ENCODE assay signal across 9 mouse cellular contexts in the genomic region with DNA sequence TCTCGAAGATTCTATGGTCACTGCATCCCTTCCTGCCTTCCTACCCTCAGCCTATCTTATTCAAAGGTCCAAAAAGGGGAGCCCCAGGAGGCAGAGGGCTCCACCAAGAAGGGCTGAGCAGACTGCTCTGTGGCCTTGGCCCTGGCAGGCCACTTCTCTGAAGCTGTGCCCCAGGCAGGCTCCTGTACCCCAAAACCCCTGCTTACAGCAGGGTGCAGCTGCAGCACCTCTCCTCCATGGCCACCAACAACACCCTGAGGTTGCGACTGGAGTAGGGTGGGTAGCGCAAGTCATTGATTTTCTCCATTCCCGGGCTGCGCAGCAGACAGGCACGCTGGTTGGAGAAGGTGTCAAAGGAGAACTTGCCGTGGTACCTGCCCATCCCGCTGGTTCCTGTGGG. TPM values are rescaled to one million over a fixed set of nuclear protein-coding genes. Genes with fewer than 3 reads are reported as not detected.
DNase-seq lines count a peak whose midpoint lies in the region; ATAC-seq and TF ChIP-seq lines count a peak whose summit lies in the region.
"Had no signal": no experiment of that assay in that cellular context is flagged by ENCODE, and none has a peak within 500 bp of the region (broad histone marks: within the 10 kb centered on the region; RNA-seq: fewer than 3 reads in every experiment).

No protein-coding gene starts in this region.

- peaks cover 5% of the 10 kb centered on the region; the same call in 1 of the 2 replicates for H3K4me1 ChIP-seq in kidney, adult 2 months (ENCODE audit: control insufficient read depth, insufficient read depth, low read length)
- peaks cover 56% of the 10 kb centered on the region for H3K4me1 ChIP-seq in bone marrow macrophage, adult 2 months (ENCODE audit: control insufficient read depth, insufficient read depth, low read length)
- H3K4me1 ChIP-seq in hindbrain, embryonic 13.5 days (replicated peaks): peaks cover 28% of the 10 kb centered on the region
- H3K4me1 ChIP-seq in midbrain, embryonic 13.5 days (replicated peaks): peaks cover 18% of the 10 kb centered on the region

- TF ChIP-seq POLR2A in kidney, adult 2 months (IDR thresholded peaks at IDR 0.05; ENCODE audit: low read depth, low read length): no peak
- no peak for TF ChIP-seq POLR2A in bone marrow macrophage, adult 2 months (IDR thresholded peaks at IDR 0.05; ENCODE audit: borderline replicate concordance, low read depth, low read length)

- no peak for ATAC-seq in hindbrain, embryonic 13.5 days (ENCODE audit: low FRiP score)
- no peak for ATAC-seq in midbrain, embryonic 13.5 days

- no peaks in the 10 kb centered on the region; the same call in 1 of the 2 replicates for H3K36me3 ChIP-seq in kidney, adult 2 months (ENCODE audit: control insufficient read depth, insufficient read depth, low read length)
- peaks cover 25% of the 10 kb centered on the region for H3K36me3 ChIP-seq in hindbrain, embryonic 13.5 days
- H3K36me3 ChIP-seq in midbrain, embryonic 13.5 days: peaks cover 24% of the 10 kb centered on the region

- no peak overlapping the region for H3K27ac ChIP-seq in kidney, adult 2 months (ENCODE audit: insufficient read depth, low read depth, low read length)
- H3K27ac ChIP-seq in bone marrow macrophage, adult 2 months (ENCODE audit: insufficient read depth, low read depth, low read length): peak overlapping the region; percentile 90
- 0 out of 2 replicates have a peak overlapping the region, but pooled peaks have one; percentile 75 for H3K27ac ChIP-seq in hindbrain, embryonic 13.5 days
- H3K27ac ChIP-seq in midbrain, embryonic 13.5 days: no peak overlapping the region

- no peak for DNase-seq in kidney, adult 2 months
- DNase-seq in kidney, adult 11 months: no peak
- no peak for DNase-seq in retina, embryonic 14.5 days (ENCODE audit: low spot score)
- no peak for DNase-seq in gastrocnemius, adult 18-20 months (ENCODE audit: low spot score)
- no peak for DNase-seq in spleen, adult 18-20 months
- DNase-seq: right cerebral cortex, adult 18-20 months had no signal

- no peaks in the 10 kb centered on the region for H3K27me3 ChIP-seq in kidney, adult 2 months (replicated peaks; ENCODE audit: control insufficient read depth, insufficient read depth, low read length)
- no peaks in the 10 kb centered on the region for H3K27me3 ChIP-seq in hindbrain, embryonic 13.5 days
- no peaks in the 10 kb centered on the region for H3K27me3 ChIP-seq in midbrain, embryonic 13.5 days

- no peaks in the 10 kb centered on the region for H3K9me3 ChIP-seq in hindbrain, embryonic 13.5 days
- H3K9me3 ChIP-seq in midbrain, embryonic 13.5 days: no peaks in the 10 kb centered on the region

- peak overlapping the region; percentile 61 for H3K4me3 ChIP-seq in kidney, adult 2 months (ENCODE audit: insufficient read depth, low read depth, low read length)
- peak overlapping the region; percentile 73 for H3K4me3 ChIP-seq in bone marrow macrophage, adult 2 months (ENCODE audit: insufficient read depth, low read length)
- peak overlapping the region; percentile 55 for H3K4me3 ChIP-seq in hindbrain, embryonic 13.5 days
- H3K4me3 ChIP-seq in midbrain, embryonic 13.5 days (replicated peaks): peak overlapping the region; percentile 69

- WGBS in kidney, adult 2 months: 84% methylated on average over 8 of the region's 8 CpGs
- WGBS in hindbrain, embryonic 13.5 days: 87% methylated on average over 8 of the region's 8 CpGs
- 89% methylated on average over 8 of the region's 8 CpGs for WGBS in midbrain, embryonic 13.5 days

- peak overlapping the region; percentile 76 for H3K4me2 ChIP-seq in hindbrain, embryonic 13.5 days
- peak overlapping the region; percentile 64 for H3K4me2 ChIP-seq in midbrain, embryonic 13.5 days (replicated peaks)

- H3K9ac ChIP-seq in hindbrain, embryonic 13.5 days: peak overlapping the region; percentile 66
- H3K9ac ChIP-seq in midbrain, embryonic 13.5 days (replicated peaks): peak overlapping the region; percentile 61

- no peak for TF ChIP-seq CTCF in kidney, adult 2 months (conservative IDR thresholded peaks at IDR 0.05; ENCODE audit: insufficient read depth, insufficient read length, low read depth, low read length)
- TF ChIP-seq CTCF in bone marrow macrophage, adult 2 months (IDR thresholded peaks at IDR 0.05; ENCODE audit: low read depth, low read length): no peak

RNA-seq across cellular contexts. Expression of a gene that starts 1.1 kb away (rescaled TPM):
- polyA plus RNA-seq in kidney, adult 2 months (2012; rRNA removed): 678 and 742 TPM in 2 replicates
- polyA plus RNA-seq in bone marrow macrophage, adult 2 months (2012; ENCODE audit: insufficient read depth, insufficient read length, missing spikeins): 80.5 and 85.1 TPM in 2 replicates
- 261 and 264 TPM in 2 replicates for polyA plus RNA-seq in hindbrain, embryonic 13.5 days (2015; fragmentation: Nextera tagmentation; extraction: Ambion mirVana)
- polyA plus RNA-seq in midbrain, embryonic 13.5 days (2015; fragmentation: Nextera tagmentation; extraction: Ambion mirVana): 232 TPM in 2 replicates
- 100 to 1,000 TPM; 257 to 270 TPM for total RNA-seq in gastrocnemius, adult 18-20 months (2021)

RNA-seq across cellular contexts. Expression of a gene that starts 6.8 kb away (rescaled TPM):
- 69.2 and 71.2 TPM in 2 replicates for polyA plus RNA-seq in kidney, adult 2 months (2012; rRNA removed)
- 488 and 518 TPM in 2 replicates for polyA plus RNA-seq in bone marrow macrophage, adult 2 months (2012; ENCODE audit: insufficient read depth, insufficient read length, missing spikeins)
- 15.0 and 15.8 TPM in 2 replicates for polyA plus RNA-seq in hindbrain, embryonic 13.5 days (2015; fragmentation: Nextera tagmentation; extraction: Ambion mirVana)
- 7.4 and 10.9 TPM in 2 replicates for polyA plus RNA-seq in midbrain, embryonic 13.5 days (2015; fragmentation: Nextera tagmentation; extraction: Ambion mirVana)
- total RNA-seq in gastrocnemius, adult 18-20 months (2021): 1 to 10 TPM; 2.5 to 4.0 TPM

RNA-seq across cellular contexts. Expression of a gene that starts 15.9 kb away (rescaled TPM):
- 17.4 and 19.4 TPM in 2 replicates for polyA plus RNA-seq in kidney, adult 2 months (2012; rRNA removed)
- polyA plus RNA-seq in bone marrow macrophage, adult 2 months (2012; ENCODE audit: insufficient read depth, insufficient read length, missing spikeins): 83.9 and 85.6 TPM in 2 replicates
- 1.9 and 2.1 TPM in 2 replicates for polyA plus RNA-seq in hindbrain, embryonic 13.5 days (2015; fragmentation: Nextera tagmentation; extraction: Ambion mirVana)
- polyA plus RNA-seq in midbrain, embryonic 13.5 days (2015; fragmentation: Nextera tagmentation; extraction: Ambion mirVana): 0.80 and 1.1 TPM in 2 replicates
- under 1 TPM; 0.62 to 0.83 TPM for total RNA-seq in gastrocnemius, adult 18-20 months (2021)

RNA-seq across cellular contexts. Expression of a gene that starts 21.3 kb away (rescaled TPM):
- 52.3 and 55.7 TPM in 2 replicates for polyA plus RNA-seq in kidney, adult 2 months (2012; rRNA removed)
- 1,272 and 1,428 TPM in 2 replicates for polyA plus RNA-seq in bone marrow macrophage, adult 2 months (2012; ENCODE audit: insufficient read depth, insufficient read length, missing spikeins)
- polyA plus RNA-seq in hindbrain, embryonic 13.5 days (2015; fragmentation: Nextera tagmentation; extraction: Ambion mirVana): 10.1 and 13.2 TPM in 2 replicates
- 5.6 and 8.1 TPM in 2 replicates for polyA plus RNA-seq in midbrain, embryonic 13.5 days (2015; fragmentation: Nextera tagmentation; extraction: Ambion mirVana)
- total RNA-seq in gastrocnemius, adult 18-20 months (2021): 1 to 10 TPM; 3.2 to 5.8 TPM

RNA-seq across cellular contexts. Expression of a gene that starts 44.8 kb away (rescaled TPM):
- polyA plus RNA-seq in kidney, adult 2 months (2012; rRNA removed): 4.7 and 9.2 TPM in 2 replicates
- polyA plus RNA-seq in bone marrow macrophage, adult 2 months (2012; ENCODE audit: insufficient read depth, insufficient read length, missing spikeins): not detected in 2 replicates
- polyA plus RNA-seq in hindbrain, embryonic 13.5 days (2015; fragmentation: Nextera tagmentation; extraction: Ambion mirVana): not detected in 2 replicates
- polyA plus RNA-seq in midbrain, embryonic 13.5 days (2015; fragmentation: Nextera tagmentation; extraction: Ambion mirVana): not detected in 2 replicates
- total RNA-seq in gastrocnemius, adult 18-20 months (2021): not detected

Comparison
In these comparisons a context has a peak if more than half of its experiments do, and no peak if none do; other contexts are left out.
1. H3K27ac ChIP-seq: peak in bone marrow macrophage, adult 2 months (single experiment) and hindbrain, embryonic 13.5 days (single experiment); none in kidney, adult 2 months (single experiment) and midbrain, embryonic 13.5 days (single experiment).
2. Peak in every context shown above with its lines, with median percentiles within 50 percentile points of each other: H3K4me3 ChIP-seq.